Mouse (Mus musculus): Measurements from ENCODE around the gene Fbxo11.
A peak's percentile ranks its signal among the peaks of the same experiment; 100 is the strongest.
"Not testable (repeated sequence)": the region's sequence is repeated elsewhere in the genome, so short reads cannot be mapped to it uniquely, and the experiment has no call there.

Fbxo11 gene

DNA sequence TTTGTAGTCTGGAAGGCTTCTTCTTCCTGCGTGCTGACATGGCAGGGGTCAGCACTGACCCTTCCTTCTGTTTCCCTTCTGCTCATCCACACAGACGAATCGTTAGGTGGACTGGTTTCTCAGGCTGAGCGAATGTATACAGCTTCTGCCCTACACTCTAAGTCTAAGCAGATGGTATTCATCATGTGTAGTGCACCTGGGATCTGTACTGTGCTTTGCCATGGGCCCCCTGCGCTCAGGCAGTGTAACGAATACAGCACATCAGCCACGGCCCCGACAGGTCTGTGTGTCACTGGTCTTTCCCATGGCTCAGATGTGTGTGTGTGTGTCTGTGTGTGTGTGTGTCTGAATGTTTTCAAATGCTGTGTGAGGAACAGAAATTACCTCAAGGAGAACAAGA, 58.1 kb downstream of the Fbxo11 start:
- no peak for DNase-seq

DNA sequence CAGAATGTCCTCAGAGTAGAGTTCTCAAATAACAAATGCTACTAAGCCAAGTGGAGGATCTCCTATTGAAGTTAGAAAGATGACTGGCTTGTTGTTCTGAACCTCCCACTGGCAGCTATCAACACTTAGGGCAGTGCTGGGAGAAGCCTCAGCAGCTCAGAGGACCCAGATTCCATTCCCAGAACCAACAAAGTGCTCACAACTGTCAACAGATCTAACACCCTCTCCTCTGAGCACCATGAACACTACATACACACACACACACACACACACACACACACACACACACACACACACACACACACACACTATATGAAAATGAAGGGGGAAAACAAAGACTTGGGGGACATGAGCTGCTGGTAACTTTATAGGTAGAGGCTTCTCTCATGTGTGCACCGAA, 60.2 kb downstream of the Fbxo11 start:
- no peak for DNase-seq

DNA sequence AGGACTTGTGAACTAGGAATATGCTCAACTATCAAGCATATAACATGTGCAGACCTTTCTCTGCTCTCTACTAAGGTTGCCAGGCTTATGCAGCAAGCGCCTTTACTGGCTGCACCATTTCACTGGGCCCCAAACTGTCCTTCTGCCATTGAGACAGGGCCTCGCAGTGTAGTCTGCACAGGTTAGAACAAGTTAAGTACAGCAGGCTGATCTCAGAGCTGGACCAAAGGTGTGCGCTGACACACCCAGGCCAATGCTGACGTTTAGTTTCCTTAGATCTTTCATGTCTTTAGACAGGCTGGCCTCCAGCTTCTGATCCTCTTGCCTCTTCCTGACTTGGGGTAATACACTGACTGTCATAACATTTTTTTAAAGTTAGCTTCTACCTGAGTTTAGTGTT, 67.3 kb downstream of the Fbxo11 start:
- no peak for DNase-seq

DNA sequence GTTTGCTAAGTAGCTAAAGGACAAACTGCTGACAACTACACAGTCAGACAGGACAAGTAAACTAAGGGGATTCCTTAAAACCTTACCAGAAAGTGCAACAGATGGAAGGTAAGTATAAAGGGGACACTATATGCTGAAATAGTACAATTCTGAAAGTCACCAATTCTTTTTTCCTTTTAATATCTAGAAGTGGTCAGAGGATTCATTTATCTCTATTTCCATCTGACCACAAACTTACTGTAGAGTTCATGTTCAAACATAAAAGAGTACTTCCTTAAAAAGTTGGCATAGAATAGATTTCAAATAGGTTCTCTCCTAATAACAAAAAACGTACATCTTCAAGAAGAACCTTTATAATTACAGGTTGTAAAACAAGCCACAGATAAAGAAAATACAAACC, 71.8 kb downstream of the Fbxo11 start:
- no peak for DNase-seq

DNA sequence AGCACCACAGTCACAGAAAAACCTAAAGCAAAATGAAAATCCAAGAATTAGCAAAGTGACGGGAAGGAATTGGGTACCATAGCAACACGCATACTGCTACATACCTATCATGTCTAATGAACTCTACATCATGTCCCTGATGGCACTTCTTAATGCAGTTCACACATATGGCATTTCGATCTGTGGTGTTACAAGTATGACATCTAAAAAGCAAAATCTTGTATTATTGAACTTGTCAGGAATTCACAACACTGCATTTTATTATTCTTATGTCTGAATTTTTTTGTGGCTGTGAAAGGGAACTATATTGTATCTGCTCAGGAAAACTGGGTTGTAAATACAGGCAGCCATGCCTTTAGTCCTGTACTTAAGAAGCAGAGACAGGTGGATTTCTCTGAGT, 72.9 kb downstream of the Fbxo11 start:
- DNase-seq, result no peak

DNA sequence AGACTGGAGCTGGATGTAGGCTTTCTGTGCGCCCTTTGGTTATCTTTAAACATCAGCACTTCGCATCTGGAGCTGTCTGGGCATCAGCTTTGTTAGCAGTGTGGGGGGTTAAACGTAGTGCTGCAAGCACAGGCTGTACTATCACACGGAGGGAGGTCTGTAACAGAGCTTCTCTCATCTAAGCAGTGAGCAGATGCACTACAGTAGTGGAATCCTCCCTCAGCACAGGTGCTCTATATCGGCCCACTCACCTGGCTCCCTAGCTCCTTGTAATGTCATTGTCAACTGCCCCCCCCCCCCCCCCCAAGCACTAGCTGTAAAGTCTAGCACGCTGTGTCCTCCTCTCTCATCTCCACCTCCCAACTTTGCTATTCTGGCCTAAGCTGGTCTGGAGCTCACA, 77.6 kb downstream of the Fbxo11 start:
- no peak for DNase-seq

DNA sequence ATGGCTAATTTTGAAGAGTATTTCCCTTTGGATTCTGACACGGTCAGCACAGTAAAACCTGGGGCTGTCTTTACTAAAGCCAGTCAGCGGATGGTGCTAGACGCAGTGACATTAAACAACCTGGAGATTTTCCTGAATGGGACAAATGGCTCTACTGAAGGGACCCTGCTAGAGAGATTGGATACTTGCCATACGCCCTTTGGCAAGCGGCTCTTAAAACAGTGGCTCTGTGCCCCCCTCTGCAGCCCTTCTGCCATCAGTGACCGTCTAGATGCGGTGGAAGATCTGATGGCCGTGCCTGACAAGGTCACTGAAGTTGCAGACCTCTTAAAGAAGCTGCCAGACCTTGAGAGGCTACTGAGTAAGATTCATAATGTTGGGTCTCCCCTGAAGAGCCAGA, 79.2 kb downstream of the Fbxo11 start:
- DNase-seq, result no peak

DNA sequence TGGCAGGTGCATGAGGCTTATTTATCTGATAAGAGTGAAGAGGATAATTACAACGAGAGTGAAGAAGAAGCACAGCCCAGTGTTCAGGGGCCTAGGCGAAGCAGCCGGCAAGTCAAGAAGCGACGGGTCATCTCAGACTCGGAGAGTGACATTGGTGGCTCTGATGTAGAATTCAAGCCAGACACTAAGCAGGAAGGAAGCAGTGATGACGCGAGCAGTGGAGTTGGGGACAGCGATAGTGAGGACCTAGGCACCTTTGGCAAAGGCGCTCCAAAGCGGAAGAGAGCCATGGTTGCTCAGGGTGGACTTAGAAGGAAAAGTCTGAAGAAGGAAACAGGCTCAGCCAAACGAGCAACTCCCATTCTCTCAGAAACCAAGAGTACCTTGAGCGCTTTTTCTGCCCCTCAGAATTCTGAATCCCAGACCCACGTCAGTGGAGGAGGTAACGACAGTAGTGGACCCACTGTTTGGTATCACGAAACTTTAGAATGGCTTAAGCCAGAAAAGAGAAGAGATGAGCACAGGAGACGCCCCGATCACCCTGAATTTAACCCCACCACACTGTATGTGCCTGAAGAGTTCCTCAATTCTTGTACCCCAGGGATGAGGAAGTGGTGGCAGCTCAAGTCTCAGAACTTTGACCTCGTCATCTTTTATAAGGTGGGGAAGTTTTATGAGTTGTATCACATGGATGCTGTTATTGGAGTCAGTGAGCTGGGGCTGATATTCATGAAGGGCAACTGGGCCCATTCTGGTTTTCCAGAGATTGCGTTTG, 80.5 kb downstream of the Fbxo11 start:
- no peak for DNase-seq

DNA sequence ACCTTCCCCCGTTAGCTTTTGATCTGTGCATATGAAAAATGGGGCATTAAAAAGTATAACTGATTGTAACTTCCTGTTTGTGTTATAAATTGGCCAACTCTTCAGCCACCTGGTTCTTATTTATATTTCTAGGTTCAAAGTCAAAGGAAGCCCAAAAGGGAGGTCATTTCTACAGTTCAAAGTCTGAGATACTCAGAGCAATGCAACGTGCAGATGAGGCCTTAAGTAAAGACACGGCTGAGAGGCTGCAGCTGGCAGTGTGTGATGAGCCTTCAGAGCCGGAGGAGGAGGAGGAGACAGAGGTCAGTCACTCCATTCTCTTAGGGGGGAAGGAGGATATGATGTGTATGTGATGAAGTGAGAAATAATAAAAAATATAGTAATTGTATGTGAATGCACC, 81.8 kb downstream of the Fbxo11 start:
- DNase-seq, result peak in 1 of 2 experiments; percentile 35

DNA sequence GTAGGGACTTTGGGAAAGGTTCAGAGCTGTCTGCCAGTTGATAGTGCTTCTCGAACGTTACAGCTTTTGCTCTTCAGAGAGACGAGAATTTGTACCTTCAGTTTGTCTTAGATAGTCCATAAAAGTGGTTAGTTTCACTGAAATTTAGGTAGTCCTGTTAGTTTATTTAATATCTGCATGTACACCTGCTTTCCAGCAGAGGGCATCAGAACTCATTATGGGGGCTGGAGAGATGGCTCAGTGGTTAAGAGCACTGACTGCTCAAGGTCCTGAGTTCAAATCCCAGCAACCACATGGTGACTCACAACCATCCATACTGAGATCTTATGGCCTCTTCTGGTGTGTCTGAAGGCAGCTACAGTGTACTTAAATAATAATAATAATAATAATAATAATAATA, 83.0 kb downstream of the Fbxo11 start:
- no peak for DNase-seq

DNA sequence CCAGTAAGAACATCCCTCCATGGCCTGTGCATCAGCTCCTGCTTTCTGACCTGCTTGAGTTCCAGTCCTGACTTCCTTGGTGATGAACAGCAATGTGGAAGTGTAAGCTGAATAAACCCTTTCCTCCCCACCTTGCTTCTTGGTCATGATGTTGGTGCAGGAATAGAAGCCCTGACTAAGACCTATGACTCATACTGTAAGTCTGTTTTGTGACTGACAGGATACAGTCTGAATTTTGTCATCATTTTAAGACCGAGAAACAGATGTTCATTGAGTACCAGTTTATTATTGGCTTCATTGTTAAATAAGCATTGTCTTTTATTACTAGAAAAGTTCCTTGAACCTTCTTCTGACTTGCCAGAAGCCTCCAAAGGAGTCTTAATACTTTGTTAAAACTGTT, 85.4 kb downstream of the Fbxo11 start:
- not testable (repeated sequence) for DNase-seq

DNA sequence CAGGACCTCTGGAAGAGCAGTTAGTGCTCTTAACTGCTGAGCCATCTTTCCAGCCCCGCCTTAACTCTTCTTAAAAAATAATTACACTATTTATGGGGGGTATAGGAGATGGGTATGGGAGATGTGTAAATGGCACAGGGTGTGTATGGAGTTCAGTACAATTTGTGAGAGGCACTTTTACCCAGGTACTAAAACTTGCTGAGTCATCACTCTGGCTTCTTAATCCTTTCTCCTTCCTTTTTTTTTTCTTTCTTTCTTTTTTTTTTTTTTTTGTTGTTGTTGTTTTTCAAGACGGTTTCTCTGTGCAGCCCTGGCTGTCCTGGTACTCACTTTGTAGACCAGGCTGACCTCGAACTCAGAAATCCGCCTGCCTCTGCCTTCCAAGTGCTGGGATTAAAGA, 88.2 kb downstream of the Fbxo11 start:
- DNase-seq, result not testable (repeated sequence)

DNA sequence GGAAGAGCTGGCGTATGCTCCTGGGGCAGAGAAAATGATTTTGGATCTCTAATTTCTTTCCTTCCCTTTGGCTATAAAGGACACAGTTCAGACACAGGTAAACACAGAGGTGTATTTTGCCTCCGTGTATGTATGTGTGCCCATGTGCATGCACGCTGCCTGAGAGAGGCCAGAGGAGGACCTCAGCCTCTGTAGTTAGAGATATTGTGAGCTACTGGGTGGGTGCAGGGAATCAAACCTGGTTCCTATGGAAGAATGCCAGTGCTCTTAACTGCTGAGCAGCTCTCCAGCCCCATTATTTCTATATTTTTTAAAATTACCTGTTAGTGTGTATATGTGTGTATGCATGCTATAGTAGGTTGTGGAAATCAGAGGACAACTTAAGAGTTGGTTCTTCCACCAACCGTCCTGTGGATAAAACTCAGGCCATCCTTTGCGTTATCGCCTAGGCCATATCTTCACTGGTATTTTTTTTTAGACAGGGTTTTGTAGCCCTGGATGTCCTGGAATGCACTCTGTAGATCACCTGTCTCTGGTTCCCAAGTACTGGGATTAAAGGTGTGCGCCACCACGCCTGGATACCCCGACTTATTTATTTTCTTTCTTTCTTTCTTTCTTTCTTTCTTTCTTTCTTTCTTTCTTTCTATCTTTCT, 88.8 kb downstream of the Fbxo11 start:
- DNase-seq, result no peak

DNA sequence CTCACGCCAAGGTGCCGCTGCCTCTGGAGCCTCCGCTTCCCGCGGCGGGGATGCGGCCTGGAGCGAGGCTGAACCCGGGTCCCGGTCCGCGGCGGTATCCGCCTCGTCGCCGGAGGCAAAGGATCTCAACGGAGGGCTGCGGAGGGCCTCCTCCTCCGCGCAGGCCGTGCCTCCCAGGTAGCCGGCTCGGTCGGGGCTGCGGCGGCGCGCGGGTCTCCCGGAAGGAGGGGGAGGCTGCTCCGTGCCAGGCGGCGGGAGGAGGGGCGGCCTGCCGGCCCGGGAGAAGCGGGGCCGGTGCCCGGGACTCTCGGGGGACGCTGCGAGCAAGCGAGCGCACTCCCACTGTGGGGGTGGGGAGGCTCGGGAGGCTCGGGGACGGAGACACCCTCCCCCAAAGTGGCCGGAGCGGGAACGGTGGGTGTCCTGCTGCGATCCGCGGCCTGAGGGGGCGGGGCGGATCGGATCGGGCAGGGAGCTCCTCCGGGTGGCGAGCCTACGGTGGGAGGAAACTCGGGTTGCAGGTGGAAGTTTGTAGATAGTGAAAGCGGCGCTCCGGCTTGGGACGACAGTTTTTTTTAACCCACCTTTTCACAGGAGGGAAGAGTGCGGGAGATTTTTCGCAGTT, 89.8 kb downstream of the Fbxo11 start:
- peak; percentile 53 to 86 for DNase-seq

DNA sequence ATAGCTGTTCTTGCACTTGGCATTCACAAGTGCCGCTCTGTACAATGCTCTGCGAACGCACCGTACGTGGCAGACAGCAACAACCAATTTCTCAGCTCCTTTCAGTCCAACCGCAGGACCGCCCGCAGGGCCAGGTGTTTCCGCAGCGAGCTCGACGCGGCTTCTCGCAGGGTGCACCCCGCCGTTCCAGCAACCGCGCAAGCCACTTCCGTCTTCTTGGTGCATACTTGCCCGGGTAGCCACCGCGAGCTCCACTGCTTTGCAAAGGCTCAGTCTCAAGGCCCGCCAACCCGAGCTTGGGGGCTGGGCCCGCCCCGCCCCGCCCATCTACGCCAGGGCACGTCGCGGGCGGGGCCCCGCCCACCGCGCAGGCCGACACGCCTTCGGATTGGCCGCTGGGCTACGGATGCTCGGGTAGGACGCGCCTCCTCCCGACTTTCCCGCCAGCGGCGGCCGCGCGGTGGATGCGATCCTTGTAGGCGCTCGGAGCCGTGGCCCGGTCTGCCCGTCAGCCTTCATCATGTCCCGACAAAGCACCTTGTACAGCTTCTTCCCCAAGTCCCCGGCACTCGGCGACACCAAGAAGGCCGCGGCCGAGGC, 90.4 kb downstream of the Fbxo11 start, which contains the start of gene Msh6:
TSS of gene Msh6 (plus strand) at position 434 of the 600 bp plus-strand sequence.
- peak; percentile 92 to 93 for DNase-seq

DNA sequence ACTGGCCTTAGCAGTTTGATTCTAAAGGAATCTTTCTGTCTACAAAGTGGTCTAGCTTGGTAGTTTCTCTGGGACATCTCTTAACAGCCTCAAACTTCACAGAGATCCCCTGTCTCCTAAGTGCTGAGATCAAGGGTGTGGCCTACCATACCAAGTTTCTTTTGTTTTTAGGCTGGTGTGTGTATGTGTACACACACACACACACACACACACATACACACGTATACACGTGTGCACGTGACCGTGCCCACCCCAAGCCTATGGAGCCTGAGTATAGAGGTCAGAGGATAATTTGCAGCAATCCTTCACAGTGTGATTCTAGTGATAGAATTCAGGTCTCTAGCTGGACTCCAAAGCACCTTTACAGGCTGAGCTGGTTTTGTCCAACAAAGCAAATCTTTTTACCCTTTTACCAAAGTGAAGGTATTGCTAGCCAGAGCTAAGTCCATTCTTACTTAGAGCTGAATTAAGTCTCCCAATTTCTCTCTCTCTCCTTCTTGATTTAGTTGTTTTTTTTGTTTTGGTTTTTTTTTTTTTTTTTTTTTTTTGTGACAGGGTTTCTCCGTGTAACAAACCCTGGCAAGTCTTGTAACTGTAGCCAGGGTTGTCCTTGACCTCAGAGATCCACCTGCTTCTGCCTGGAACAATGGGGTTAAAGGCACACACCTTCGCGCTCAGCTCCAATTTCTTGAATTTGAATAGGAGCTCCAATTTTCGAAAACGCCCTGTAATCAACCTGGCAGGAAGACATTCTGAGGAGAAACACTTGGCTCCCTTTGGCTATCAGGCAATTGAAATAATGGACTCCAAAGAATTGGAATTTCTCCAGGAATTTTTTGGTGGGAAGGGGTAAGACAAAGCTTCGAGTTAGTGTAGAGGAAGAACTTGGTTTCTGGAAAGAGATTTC, 91.6 kb downstream of the Fbxo11 start:
- no peak for DNase-seq

DNA sequence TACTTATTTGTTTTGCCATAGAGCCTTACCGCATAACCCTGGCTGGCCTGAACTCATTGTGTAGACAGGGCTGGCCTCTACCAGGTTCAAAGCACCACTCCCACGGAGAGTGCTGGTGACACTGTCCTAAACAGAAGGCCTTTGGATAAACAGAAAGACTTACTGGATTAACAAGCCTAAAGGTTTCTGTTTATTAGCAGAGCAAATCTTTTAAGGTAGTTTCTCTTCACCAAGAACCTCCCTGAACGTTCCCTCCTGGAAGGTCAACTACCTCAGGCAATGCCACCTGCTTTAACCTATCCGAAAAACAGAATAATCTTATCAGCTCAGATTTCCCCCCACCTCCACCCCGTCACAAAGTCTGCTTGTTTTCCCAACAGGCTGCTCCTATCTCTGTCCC, 92.2 kb downstream of the Fbxo11 start:
- DNase-seq, result no peak

DNA sequence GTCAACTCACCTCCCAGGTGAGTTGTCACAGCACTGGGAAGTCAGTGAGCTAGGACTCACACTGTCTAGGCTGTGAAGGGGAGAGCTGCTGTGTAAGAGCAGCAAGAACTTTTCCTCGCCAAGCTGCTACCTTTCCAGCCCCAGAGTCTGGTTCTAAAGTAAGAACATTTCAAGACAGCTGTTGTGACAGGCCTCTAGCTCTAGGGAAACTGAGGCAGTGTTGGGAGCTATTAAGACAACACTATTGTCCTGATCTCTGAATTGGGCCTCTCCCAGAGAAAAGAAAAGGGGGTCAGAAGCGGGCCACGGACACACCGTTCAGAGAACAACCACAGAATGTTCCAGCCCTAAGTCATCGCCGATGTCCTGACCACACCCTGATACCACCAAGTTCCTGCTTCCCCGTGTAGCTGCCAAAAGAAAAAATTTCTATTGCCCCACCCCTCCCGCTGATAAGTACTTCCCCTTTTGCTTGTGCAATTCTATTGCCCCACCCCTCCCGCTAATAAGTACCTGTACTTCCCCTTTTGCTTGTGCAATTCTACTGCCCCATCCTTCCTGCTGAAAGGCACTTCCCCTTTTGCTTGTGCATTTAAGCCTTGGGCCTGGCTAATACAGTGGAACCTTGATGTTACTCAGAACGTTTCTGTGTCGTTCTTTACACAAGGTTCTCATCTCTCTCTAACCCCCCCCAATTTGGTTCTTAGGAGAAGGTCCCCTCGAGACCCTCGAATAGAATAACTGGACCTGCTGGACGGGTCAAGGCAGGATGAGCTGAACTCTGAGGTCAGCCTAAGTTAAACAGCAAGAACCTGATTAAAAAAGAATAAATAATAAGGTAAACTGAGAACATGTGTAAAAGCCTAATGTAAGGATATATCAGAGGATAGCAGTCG, 93.1 kb downstream of the Fbxo11 start:
- not testable (repeated sequence) for DNase-seq

DNA sequence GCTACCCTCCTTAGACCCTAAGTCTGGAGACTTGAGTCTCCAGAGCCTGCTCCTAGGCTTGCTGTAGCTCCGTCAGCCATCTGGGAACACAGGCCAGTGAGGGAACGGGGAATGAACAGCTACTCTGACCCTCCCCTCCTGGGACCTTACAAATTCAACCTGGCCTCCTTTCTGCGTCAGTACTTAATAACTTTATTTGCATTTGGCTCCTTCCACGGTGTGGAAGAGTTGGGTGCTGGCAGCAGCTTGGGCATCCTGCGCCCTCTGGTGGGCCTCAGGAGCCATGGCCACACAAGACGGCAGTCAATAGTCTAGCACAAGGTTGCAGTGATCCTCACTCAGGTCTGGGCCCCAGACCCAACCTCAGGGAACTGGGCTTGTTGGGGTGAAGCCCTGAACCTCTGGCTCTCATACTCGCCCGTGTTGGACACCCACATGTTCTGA, 96.6 kb downstream of the Fbxo11 start:
- not testable (repeated sequence) for DNase-seq

DNA sequence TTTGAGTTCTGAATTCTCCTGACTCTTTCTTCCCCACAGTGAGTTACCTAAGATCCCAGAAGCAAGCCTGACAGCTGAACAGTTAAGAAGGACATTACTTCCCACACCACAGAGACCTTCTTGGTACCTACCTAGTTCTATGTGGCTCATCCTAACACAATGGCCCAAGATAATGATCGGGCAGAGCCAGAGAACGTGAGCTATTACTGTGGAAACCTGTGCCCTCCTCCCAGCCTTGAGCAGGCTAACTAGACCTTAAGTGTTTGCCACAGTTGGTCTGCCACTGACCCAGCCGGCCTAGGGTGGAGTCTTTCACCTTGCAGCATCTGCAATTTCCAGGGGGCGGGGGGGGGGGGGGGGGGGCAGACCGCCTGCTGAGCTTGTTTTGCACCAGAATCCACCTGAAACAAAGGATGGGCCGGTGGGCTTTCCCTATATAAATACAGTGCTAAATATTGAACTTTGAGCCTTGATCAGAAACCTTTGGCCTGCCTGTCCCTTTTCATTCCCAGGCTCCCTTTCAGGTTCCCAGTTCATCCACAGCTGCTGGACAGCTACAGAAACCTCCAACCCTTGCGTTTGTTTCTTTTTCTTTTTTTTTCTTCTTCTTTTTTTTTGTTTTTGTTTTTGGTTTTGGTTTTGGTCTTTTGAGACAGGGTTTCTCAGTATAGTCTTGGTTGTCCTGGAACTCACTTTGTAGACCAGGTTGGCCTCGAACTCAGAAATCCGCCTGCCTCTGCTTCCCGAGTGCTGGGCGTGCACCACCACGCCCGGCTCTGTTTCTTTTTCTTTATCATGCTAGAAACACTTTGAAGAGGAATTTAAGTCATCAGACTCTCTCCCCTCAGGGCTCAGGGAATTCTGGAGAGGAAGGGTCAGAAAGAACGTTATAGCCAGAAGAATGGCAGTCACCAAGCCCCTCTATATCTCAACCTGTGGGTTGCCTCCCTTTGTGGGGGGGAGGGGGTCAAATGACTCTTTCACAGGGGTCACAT, 101.7 kb downstream of the Fbxo11 start:
- no peak for DNase-seq

Measured in kidney, postnatal 36 days (tissue).